Mouse (Mus musculus): ENCODE data around the gene Ssbp3. TPM values are rescaled to one million over a fixed set of nuclear protein-coding genes. Genes with fewer than 3 reads are reported as not detected.

Ssbp3 gene
- polyA plus RNA-seq, 1 experiment = 94.2 TPM

DNA sequence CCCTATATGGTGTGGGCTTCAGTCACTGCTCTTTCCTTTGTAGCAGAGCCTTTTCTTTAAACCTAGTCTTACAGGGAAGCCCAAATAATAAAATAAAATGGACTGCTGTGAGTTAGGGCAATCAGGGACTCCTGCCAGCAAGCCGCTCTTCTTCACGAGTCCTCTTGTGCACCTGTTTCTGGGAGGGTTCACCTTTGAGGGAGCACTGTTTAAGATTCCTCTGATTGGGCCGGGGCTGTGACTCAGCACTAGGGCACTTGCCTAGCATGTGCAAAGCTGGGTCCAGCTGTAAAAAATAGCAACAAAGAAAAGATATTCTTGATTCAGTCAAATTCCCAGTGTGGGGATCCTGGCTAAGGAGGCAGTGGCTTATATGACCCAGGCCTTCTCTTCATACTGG, 34.4 kb downstream of the Ssbp3 start:
- no peak for TF ChIP-seq TAL1 (IDR thresholded peaks at IDR 0.05; ENCODE audit: low read length)
- TF ChIP-seq GATA1 (IDR thresholded peaks at IDR 0.05; ENCODE audit: low read length) = no peak
- Histone ChIP-seq H3K9me3 (ENCODE audit: control insufficient read depth, low read length) (no peaks in the 10 kb centered on the region), H3K4me3 (replicated peaks) (no peak overlapping the region), H3K27me3 (ENCODE audit: control insufficient read depth) (no peaks in the 10 kb centered on the region), H3K36me3 (ENCODE audit: control insufficient read depth) (peaks cover 92% of the 10 kb centered on the region), H3K4me1 (ENCODE audit: control insufficient read depth) (peaks cover 83% of the 10 kb centered on the region)

DNA sequence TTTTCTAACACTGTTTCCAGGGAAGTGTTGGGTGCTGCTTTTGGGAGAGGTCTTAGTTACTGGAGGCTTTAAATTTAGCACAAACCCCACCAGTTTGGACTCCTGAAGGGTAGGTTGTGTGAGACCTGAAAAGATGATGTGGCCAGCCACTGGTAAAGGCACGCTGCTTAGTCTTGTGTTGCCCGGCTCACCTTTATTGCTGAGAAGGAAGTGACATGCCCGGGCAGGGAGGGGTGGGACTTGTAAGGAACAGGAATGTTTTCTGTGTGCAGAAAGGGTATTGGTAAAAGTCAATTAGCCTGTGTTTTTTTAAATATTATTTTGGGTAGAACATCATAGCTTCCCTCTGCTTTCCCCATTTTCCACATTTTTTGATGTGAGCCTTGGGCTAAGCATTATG, 37.2 kb downstream of the Ssbp3 start:
- TF ChIP-seq TAL1 (IDR thresholded peaks at IDR 0.05; ENCODE audit: low read length) (no peak), GATA1 (IDR thresholded peaks at IDR 0.05; ENCODE audit: low read length) (no peak)
- Histone ChIP-seq H3K27me3 (ENCODE audit: control insufficient read depth) (no peaks in the 10 kb centered on the region), H3K9me3 (ENCODE audit: control insufficient read depth, low read length) (no peaks in the 10 kb centered on the region), H3K4me3 (replicated peaks) (no peak overlapping the region), H3K4me1 (ENCODE audit: control insufficient read depth) (peaks cover 74% of the 10 kb centered on the region), H3K36me3 (ENCODE audit: control insufficient read depth) (peaks cover 86% of the 10 kb centered on the region)

DNA sequence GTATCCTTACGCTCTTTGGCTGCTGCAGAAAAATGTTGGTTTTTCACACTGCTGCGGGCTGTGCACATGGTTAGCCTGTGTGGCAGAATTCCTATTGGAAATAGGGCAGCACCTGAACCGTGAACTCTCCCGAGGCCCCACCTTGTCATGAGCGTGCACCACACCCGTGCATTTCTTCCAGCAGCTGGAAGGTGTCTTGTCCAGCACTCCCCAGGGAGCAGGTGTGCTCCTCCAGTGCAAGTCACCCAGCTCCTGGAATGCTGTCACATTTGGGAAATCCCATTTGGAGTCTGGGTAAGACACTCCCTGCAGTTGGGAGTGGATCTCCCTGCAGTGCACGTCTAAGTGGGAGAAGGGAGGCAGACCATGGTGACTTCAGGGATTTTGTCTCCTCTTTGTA, 38.0 kb downstream of the Ssbp3 start:
- Histone ChIP-seq H3K27me3 (ENCODE audit: control insufficient read depth) (no peaks in the 10 kb centered on the region), H3K4me1 (ENCODE audit: control insufficient read depth) (peaks cover 72% of the 10 kb centered on the region), H3K4me3 (replicated peaks) (no peak overlapping the region), H3K9me3 (ENCODE audit: control insufficient read depth, low read length) (no peaks in the 10 kb centered on the region), H3K36me3 (ENCODE audit: control insufficient read depth) (peaks cover 86% of the 10 kb centered on the region)
- TF ChIP-seq TAL1 (IDR thresholded peaks at IDR 0.05; ENCODE audit: low read length) (no peak), GATA1 (IDR thresholded peaks at IDR 0.05; ENCODE audit: low read length) (no peak)

DNA sequence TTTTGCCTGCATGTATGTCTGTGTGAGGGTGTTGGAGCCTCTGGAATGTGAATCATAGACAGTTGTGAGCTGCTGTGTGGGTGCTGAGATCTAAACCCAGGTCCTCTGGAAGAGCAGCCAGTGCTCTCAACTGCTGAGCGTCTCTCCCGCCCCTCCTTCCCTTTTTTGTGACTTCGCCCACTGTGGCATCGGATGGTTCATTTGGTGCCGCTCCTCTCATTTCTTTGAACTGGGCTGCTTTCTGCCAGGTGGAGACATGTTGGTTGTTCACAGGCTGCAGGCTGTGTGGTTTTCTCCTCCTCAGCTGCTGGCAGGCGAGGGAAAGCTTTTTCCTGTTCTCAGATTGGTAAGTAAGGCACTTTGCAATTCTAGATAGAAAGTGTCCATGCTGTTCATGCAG, 38.7 kb downstream of the Ssbp3 start:
- Histone ChIP-seq H3K4me3 (replicated peaks) (no peak overlapping the region), H3K9me3 (ENCODE audit: control insufficient read depth, low read length) (no peaks in the 10 kb centered on the region), H3K4me1 (ENCODE audit: control insufficient read depth) (peaks cover 71% of the 10 kb centered on the region), H3K27me3 (ENCODE audit: control insufficient read depth) (no peaks in the 10 kb centered on the region), H3K36me3 (ENCODE audit: control insufficient read depth) (peaks cover 87% of the 10 kb centered on the region)
- TF ChIP-seq GATA1 (IDR thresholded peaks at IDR 0.05; ENCODE audit: low read length) = no peak
- no peak for TF ChIP-seq TAL1 (IDR thresholded peaks at IDR 0.05; ENCODE audit: low read length)

DNA sequence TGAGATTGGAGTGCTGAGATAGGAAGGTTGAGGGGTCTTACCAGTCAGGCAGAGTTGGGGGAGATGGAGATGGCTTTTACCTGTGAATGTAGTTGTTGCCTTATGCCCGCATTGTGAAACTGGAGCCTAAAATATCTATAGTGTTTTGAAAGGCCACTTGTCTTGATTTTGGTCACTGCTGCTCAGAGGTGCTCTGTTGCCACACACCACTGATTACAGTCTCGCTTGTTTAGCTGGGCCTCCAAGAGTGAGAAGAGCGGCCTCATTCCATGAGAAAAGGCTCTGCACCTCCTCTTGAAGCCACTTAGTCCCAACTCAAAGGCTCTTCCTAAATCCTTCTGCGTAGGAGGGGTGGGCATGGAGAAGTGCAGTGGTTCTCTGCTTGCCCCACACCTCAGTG, 40.3 kb downstream of the Ssbp3 start:
- no peaks in the 10 kb centered on the region for H3K27me3 ChIP-seq (ENCODE audit: control insufficient read depth)
- H3K36me3 ChIP-seq (ENCODE audit: control insufficient read depth) = peaks cover 87% of the 10 kb centered on the region
- H3K9me3 ChIP-seq (ENCODE audit: control insufficient read depth, low read length) = no peaks in the 10 kb centered on the region
- no peak for TF ChIP-seq TAL1 (IDR thresholded peaks at IDR 0.05; ENCODE audit: low read length)
- no peak for TF ChIP-seq GATA1 (IDR thresholded peaks at IDR 0.05; ENCODE audit: low read length)
- H3K4me1 ChIP-seq (ENCODE audit: control insufficient read depth) = peaks cover 71% of the 10 kb centered on the region
- H3K4me3 ChIP-seq (replicated peaks) = no peak overlapping the region

DNA sequence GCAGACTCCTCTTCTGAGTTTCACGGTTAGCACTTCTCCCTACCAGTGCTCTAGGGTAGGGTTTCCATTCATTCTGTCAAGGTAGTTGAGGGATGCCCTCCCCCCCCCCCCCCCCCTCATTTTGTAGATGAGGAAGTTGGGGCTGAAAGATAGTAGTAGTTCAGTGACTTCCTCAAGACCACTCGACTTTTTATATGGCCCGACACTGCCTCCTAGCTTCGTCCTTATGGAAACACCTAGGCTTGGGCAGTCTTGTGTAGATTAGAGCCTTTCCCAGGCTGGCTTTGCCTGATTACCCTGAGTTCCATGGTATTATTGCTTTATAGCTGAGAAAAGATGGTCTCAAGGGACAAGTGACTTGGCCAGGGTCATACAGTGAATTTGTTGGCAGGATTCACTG, 41.0 kb downstream of the Ssbp3 start:
- H3K27me3 ChIP-seq (ENCODE audit: control insufficient read depth) = no peaks in the 10 kb centered on the region
- no peak for TF ChIP-seq GATA1 (IDR thresholded peaks at IDR 0.05; ENCODE audit: low read length)
- peaks cover 73% of the 10 kb centered on the region for H3K4me1 ChIP-seq (ENCODE audit: control insufficient read depth)
- H3K4me3 ChIP-seq (replicated peaks) = no peak overlapping the region
- H3K36me3 ChIP-seq (ENCODE audit: control insufficient read depth) = peaks cover 87% of the 10 kb centered on the region
- no peaks in the 10 kb centered on the region for H3K9me3 ChIP-seq (ENCODE audit: control insufficient read depth, low read length)

DNA sequence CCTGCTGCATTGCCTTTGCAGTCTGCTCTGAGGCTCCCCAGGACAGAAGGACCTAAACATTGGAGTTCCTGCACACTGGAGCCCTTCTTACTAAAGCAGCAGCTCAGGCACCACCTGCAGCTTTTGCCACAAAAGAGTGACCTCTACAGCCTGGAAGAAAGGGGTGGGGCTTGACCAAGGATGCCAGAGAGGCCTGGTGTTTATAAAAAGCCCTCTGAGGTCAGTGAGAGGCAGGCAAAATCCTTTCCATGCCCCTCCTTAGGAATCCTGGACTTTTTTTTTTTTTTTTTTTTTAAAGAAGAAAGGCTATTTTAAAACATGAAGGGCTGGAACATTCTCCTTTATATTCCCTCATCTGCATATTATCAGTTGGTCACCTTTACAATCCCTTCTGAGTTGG, 42.7 kb downstream of the Ssbp3 start:
- Histone ChIP-seq H3K9me3 (ENCODE audit: control insufficient read depth, low read length) (no peaks in the 10 kb centered on the region), H3K4me3 (replicated peaks) (no peak overlapping the region), H3K4me1 (ENCODE audit: control insufficient read depth) (peaks cover 71% of the 10 kb centered on the region), H3K27me3 (ENCODE audit: control insufficient read depth) (no peaks in the 10 kb centered on the region), H3K36me3 (ENCODE audit: control insufficient read depth) (peaks cover 85% of the 10 kb centered on the region)
- TF ChIP-seq TAL1 (IDR thresholded peaks at IDR 0.05; ENCODE audit: low read length) = no peak

DNA sequence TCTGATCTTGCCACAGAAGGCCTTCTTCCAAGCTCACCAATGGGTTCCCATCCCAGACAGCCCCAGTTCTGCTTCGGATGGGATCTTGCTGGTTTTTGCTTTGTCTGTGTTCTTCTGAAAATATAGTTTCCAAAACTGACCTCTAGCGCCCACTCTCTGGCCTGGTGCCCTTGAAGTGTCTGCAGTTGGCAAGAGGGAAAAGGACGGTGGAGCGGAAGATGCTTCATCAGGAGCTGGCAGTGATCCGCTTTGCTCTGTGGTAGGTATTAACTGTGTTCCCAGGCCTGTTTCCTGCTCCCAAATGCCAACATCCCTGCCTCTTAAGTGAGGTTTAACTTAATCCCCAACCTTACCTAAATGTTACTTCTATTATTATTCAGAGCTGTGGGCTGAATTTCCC, 43.3 kb downstream of the Ssbp3 start:
- Histone ChIP-seq H3K4me3 (replicated peaks) (no peak overlapping the region), H3K27me3 (ENCODE audit: control insufficient read depth) (no peaks in the 10 kb centered on the region), H3K4me1 (ENCODE audit: control insufficient read depth) (peaks cover 70% of the 10 kb centered on the region), H3K9me3 (ENCODE audit: control insufficient read depth, low read length) (no peaks in the 10 kb centered on the region), H3K36me3 (ENCODE audit: control insufficient read depth) (peaks cover 85% of the 10 kb centered on the region)
- no peak for TF ChIP-seq GATA1 (IDR thresholded peaks at IDR 0.05; ENCODE audit: low read length)

DNA sequence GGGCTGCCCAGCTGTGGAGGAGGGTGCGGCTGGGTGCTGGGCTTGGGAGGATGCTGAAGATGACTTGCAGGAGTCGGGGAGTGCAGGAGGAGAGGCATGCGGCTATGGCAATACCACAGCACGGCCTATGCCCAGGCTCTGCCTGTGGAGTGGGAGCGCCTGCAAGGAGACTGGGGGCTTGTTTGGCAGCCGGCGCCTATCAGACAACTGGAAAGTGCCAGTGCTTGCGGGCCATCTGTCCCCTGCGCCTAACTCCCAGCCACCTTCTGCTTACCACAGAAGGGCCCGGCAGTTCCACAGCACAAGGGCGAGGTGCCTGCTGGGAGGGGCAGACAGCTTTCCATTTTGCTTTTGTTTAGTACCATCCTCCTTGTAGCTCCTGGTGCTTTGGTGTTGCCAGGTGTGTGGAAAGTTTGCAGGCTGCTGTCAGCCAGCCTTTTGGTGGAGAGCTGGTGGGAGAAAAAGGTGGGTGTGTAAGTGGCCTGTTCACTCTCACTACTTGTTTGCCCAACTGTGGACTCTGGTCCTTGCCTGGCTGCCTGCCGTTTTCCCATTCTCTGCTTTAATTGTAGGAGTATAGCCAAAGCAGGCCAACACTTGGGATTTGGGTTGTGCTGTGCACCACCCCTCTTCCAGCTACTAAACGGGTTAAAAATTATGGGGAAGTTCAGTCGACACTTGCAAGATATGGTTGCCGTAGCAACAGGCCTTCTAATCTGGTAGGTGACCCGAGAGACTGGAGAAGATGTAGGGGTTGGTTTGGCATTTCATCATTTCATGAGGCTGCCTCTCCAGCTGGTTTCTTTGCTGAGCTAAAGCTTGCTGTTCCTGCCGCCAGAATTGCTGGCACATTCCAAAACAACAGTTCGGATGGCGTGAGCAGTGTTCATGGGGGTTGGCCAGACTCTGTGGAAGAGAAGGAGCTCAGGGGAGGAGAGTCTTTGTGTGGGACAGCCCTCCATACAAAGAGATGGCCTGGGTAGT, 45.5 kb downstream of the Ssbp3 start:
- no peak for TF ChIP-seq GATA1 (IDR thresholded peaks at IDR 0.05; ENCODE audit: low read length)
- no peak for TF ChIP-seq TAL1 (IDR thresholded peaks at IDR 0.05; ENCODE audit: low read length)
- H3K27me3 ChIP-seq (ENCODE audit: control insufficient read depth) = no peaks in the 10 kb centered on the region
- H3K4me3 ChIP-seq (replicated peaks) = no peak overlapping the region
- H3K4me1 ChIP-seq (ENCODE audit: control insufficient read depth) = peaks cover 57% of the 10 kb centered on the region
- H3K9me3 ChIP-seq (ENCODE audit: control insufficient read depth, low read length) = no peaks in the 10 kb centered on the region
- peaks cover 82% of the 10 kb centered on the region for H3K36me3 ChIP-seq (ENCODE audit: control insufficient read depth)

All from erythroblast, embryonic 14.5 days (primary cell).